Mouse (Mus musculus): ENCODE results near the gene Nbeal2. TPM values are rescaled to one million over a fixed set of nuclear protein-coding genes. Genes with fewer than 3 reads are reported as not detected.
A peak's percentile ranks its signal among the peaks of the same experiment; 100 is the strongest.

The Nbeal2 gene
- polyA plus RNA-seq, 1 experiment = 78.9 TPM

DNA sequence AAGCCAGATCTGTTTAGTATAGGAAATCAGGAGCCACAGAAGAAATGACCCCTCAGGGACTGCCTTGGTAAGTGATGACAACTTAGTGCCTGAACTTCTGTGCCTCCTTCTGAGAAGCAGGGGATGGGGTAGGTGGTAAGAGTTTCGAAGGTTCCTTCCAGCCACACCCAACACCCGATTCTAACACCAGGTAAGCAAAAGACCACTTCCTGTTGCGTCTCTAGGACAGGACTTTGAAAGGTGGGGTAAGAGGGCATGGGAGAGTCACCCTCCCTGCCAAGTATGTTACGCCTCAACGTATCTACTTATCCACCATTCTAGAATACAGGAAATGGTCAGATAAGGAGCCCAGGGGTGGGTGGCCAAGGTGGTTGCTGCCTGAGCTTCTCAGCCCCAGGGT is 13.0 kb downstream of the Nbeal2 start:
- DNase-seq (ENCODE audit: low read depth in 1 of 2, low spot score in 2 of 2) = no peak
- Histone ChIP-seq H3K4me3 (ENCODE audit: extremely low read depth, insufficient read depth, insufficient read length) (no peak overlapping the region), H3K36me3 (ENCODE audit: control insufficient read depth, insufficient read depth, low read length) (peaks cover 18% of the 10 kb centered on the region), H3K4me1 (ENCODE audit: control insufficient read depth, insufficient read depth, insufficient read length) (peaks cover 23% of the 10 kb centered on the region; the same call in 1 of the 2 replicates), H3K27me3 (ENCODE audit: control insufficient read depth, insufficient read depth, low read length) (no peaks in the 10 kb centered on the region), H3K27ac (ENCODE audit: insufficient read depth, low read length) (peak overlapping the region; percentile 36)
- no peak for TF ChIP-seq CTCF (IDR thresholded peaks at IDR 0.05; ENCODE audit: extremely low read depth, insufficient read depth, insufficient read length, insufficient replicate concordance)
- TF ChIP-seq POLR2A (IDR thresholded peaks at IDR 0.05; ENCODE audit: low read depth, low read length) = no peak
- whole genome bisulfite sequencing = 51% methylated on average over 5 of the region's 5 CpGs

DNA sequence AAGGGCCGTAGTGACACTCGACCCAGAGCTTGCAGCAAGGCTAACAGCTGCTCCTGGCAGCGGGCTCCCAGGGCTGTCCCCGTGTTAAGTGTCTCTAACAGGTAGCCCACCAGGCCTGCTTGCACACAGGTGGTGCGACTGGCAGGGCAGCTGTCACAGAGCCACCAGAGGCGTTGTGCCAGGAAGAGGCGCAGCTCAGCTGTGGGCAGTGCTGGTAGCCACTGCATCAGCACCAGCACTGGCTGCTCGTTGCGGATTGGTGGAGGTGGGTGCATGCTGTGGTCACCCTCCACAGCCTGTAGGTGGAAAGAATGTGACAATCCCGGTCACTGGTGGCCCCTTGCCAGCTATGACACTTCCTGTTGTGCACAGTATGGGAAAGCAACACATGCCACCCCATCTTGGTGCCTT is 15.3 kb downstream of the Nbeal2 start:
- Histone ChIP-seq H3K4me3 (ENCODE audit: extremely low read depth, insufficient read depth, insufficient read length) (no peak overlapping the region), H3K27me3 (ENCODE audit: control insufficient read depth, insufficient read depth, low read length) (no peaks in the 10 kb centered on the region), H3K4me1 (ENCODE audit: control insufficient read depth, insufficient read depth, insufficient read length) (peaks cover 7% of the 10 kb centered on the region; the same call in 1 of the 2 replicates), H3K36me3 (ENCODE audit: control insufficient read depth, insufficient read depth, low read length) (peaks cover 21% of the 10 kb centered on the region), H3K27ac (ENCODE audit: insufficient read depth, low read length) (no peak overlapping the region)
- DNase-seq (ENCODE audit: low read depth in 1 of 2, low spot score in 2 of 2) = no peak
- TF ChIP-seq POLR2A (IDR thresholded peaks at IDR 0.05; ENCODE audit: low read depth, low read length) (no peak), CTCF (IDR thresholded peaks at IDR 0.05; ENCODE audit: extremely low read depth, insufficient read depth, insufficient read length, insufficient replicate concordance) (no peak)
- WGBS = 92% methylated on average over 10 of the region's 10 CpGs

DNA sequence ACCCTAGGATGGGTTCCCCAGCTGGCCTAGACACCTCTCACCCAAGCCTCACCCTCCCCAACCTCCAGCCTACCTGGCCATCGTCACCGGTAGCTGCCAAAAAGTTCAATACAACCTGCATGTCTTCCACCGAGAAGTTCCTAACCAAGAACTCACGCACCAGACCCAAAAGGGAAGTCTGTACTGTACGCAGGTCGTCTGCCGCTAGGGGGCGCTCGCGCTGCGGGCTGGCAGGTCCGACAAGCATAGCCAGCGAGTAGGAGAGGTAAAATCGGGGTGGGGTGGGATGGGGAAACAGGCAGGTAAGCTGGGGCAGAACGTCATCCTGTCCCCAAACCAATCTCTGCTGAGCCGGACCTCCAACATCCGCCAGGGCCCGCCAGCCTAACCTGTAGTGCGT is 18.7 kb downstream of the Nbeal2 start:
- peak; percentile 58 to 89 for DNase-seq (ENCODE audit: low read depth in 1 of 2, low spot score in 2 of 2)
- TF ChIP-seq CTCF (IDR thresholded peaks at IDR 0.05; ENCODE audit: extremely low read depth, insufficient read depth, insufficient read length, insufficient replicate concordance) = peak; percentile 99
- TF ChIP-seq POLR2A (IDR thresholded peaks at IDR 0.05; ENCODE audit: low read depth, low read length) = no peak
- Histone ChIP-seq H3K36me3 (ENCODE audit: control insufficient read depth, insufficient read depth, low read length) (peaks cover 31% of the 10 kb centered on the region), H3K4me3 (ENCODE audit: extremely low read depth, insufficient read depth, insufficient read length) (no peak overlapping the region), H3K27ac (ENCODE audit: insufficient read depth, low read length) (no peak overlapping the region), H3K27me3 (ENCODE audit: control insufficient read depth, insufficient read depth, low read length) (no peaks in the 10 kb centered on the region), H3K4me1 (ENCODE audit: control insufficient read depth, insufficient read depth, insufficient read length) (no peaks in the 10 kb centered on the region)
- 18% methylated on average over 19 of the region's 19 CpGs for WGBS

DNA sequence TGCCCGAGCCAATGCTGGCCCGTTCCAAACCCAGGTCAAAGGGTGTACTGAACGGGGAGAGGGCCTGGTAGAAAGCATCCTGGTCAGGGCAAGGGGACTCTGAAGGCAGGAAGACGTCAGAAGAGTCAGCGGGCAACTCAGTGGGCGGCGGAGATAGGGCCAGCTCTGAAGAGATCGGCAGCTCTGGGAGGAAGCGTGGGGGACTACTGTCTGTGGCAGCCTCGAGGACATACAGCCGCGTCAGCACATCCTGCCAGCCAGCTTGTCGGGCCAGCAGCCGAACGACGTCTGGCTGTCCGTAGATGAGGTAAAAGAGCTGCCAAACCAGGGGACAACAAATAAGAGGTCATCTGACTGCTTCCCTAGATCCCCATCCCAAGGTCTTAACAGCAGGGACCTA is 20.1 kb downstream of the Nbeal2 start:
- DNase-seq (ENCODE audit: low read depth in 1 of 2, low spot score in 2 of 2) = no peak
- Histone ChIP-seq H3K27ac (ENCODE audit: insufficient read depth, low read length) (no peak overlapping the region), H3K4me1 (ENCODE audit: control insufficient read depth, insufficient read depth, insufficient read length) (no peaks in the 10 kb centered on the region), H3K27me3 (ENCODE audit: control insufficient read depth, insufficient read depth, low read length) (no peaks in the 10 kb centered on the region), H3K4me3 (ENCODE audit: extremely low read depth, insufficient read depth, insufficient read length) (no peak overlapping the region), H3K36me3 (ENCODE audit: control insufficient read depth, insufficient read depth, low read length) (peaks cover 40% of the 10 kb centered on the region)
- no peak for TF ChIP-seq CTCF (IDR thresholded peaks at IDR 0.05; ENCODE audit: extremely low read depth, insufficient read depth, insufficient read length, insufficient replicate concordance)
- no peak for TF ChIP-seq POLR2A (IDR thresholded peaks at IDR 0.05; ENCODE audit: low read depth, low read length)
- WGBS = 88% methylated on average over 17 of the region's 17 CpGs

DNA sequence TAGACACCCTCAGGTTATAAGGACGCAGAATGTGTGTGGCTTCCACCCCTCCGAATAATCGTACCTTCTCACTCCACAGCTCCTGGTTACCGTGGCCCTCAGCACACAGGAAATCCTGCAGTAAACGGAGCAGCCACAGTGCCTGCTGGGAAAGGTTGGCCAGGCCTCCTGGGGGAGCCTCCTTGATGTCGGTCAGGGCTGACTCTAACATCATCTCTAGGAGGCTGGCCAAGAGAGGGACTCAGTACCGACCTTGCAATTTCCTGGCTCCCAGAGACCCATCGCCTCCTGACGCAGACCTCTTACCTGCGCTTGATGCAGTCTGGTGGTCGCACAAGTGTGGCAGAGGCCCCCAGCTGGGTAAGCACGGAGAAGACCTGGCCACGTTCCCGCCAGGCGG is 21.3 kb downstream of the Nbeal2 start:
- WGBS = 93% methylated on average over 15 of the region's 15 CpGs
- DNase-seq (ENCODE audit: low read depth in 1 of 2, low spot score in 2 of 2) = no peak
- no peak overlapping the region for H3K27ac ChIP-seq (ENCODE audit: insufficient read depth, low read length)
- TF ChIP-seq CTCF (IDR thresholded peaks at IDR 0.05; ENCODE audit: extremely low read depth, insufficient read depth, insufficient read length, insufficient replicate concordance) (no peak), POLR2A (IDR thresholded peaks at IDR 0.05; ENCODE audit: low read depth, low read length) (no peak)
- H3K4me3 ChIP-seq (ENCODE audit: extremely low read depth, insufficient read depth, insufficient read length) = no peak overlapping the region
- H3K27me3 ChIP-seq (ENCODE audit: control insufficient read depth, insufficient read depth, low read length) = no peaks in the 10 kb centered on the region
- H3K4me1 ChIP-seq (ENCODE audit: control insufficient read depth, insufficient read depth, insufficient read length) = no peaks in the 10 kb centered on the region
- peaks cover 41% of the 10 kb centered on the region for H3K36me3 ChIP-seq (ENCODE audit: control insufficient read depth, insufficient read depth, low read length)

DNA sequence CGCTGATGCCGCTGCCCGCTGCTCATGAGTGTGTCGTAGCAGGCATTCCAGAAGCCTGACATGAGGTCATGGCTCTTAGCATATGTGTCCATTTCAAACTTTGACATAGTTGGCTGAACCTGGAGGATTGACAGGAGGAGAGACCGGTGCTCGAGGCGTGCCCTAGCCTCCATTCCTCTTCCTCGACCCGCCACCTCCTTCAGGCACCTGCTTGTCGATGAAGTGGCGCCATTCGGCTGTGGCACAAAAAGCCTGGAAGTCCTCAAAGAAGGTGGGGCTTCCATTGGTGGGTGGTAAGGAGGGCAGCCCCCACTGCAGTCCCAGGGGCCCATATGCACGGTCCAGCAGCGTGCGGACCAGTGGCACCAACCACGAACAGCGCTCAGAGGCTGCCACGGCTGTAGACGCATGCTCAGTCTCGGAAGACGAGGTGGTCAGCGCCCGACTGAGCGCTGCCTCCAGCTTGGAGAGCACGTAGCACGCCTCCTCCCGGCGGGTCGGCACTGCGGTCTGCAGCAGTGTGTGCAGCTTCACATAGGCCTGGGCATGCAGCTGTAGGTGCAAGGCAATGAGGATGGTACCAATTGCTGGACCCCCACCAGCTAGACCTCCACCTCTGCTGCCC is 22.2 kb downstream of the Nbeal2 start:
- DNase-seq (ENCODE audit: low read depth in 1 of 2, low spot score in 2 of 2) = no peak
- Histone ChIP-seq H3K4me3 (ENCODE audit: extremely low read depth, insufficient read depth, insufficient read length) (no peak overlapping the region), H3K27ac (ENCODE audit: insufficient read depth, low read length) (no peak overlapping the region), H3K27me3 (ENCODE audit: control insufficient read depth, insufficient read depth, low read length) (no peaks in the 10 kb centered on the region), H3K4me1 (ENCODE audit: control insufficient read depth, insufficient read depth, insufficient read length) (no peaks in the 10 kb centered on the region), H3K36me3 (ENCODE audit: control insufficient read depth, insufficient read depth, low read length) (peaks cover 45% of the 10 kb centered on the region)
- WGBS = 93% methylated on average over 30 of the region's 30 CpGs
- TF ChIP-seq CTCF (IDR thresholded peaks at IDR 0.05; ENCODE audit: extremely low read depth, insufficient read depth, insufficient read length, insufficient replicate concordance) (no peak), POLR2A (IDR thresholded peaks at IDR 0.05; ENCODE audit: low read depth, low read length) (no peak)

DNA sequence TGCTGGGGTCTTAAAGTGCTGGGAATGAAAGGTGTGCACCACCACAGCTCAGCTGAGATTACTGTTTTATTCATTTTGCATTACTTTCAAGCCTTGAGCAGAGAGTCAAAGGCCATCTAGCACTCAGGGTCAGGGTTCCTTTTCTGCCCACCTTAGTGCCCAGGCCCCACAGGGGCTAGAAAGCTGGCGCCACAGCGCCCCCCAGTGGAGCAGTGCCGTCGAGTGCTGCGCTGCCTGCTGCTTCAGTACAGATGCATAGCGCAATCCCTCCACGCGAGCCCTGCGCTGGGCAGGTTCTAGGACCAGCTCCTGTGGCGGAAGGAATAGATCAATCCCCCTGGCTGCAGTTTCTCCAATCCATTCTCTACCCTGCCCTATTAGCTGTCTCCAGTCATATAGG is 22.8 kb downstream of the Nbeal2 start:
- no peak overlapping the region for H3K27ac ChIP-seq (ENCODE audit: insufficient read depth, low read length)
- H3K36me3 ChIP-seq (ENCODE audit: control insufficient read depth, insufficient read depth, low read length) = peaks cover 42% of the 10 kb centered on the region
- no peaks in the 10 kb centered on the region for H3K4me1 ChIP-seq (ENCODE audit: control insufficient read depth, insufficient read depth, insufficient read length)
- TF ChIP-seq POLR2A (IDR thresholded peaks at IDR 0.05; ENCODE audit: low read depth, low read length) (no peak), CTCF (IDR thresholded peaks at IDR 0.05; ENCODE audit: extremely low read depth, insufficient read depth, insufficient read length, insufficient replicate concordance) (peak; percentile 51; the same call in 1 of the 2 replicates)
- 80% methylated on average over 10 of the region's 10 CpGs for WGBS
- DNase-seq (ENCODE audit: low read depth in 1 of 2, low spot score in 2 of 2) = peak in 1 of 2 experiments; percentile 40
- H3K27me3 ChIP-seq (ENCODE audit: control insufficient read depth, insufficient read depth, low read length) = no peaks in the 10 kb centered on the region
- no peak overlapping the region for H3K4me3 ChIP-seq (ENCODE audit: extremely low read depth, insufficient read depth, insufficient read length)
